Mouse (Mus musculus) thymus, postnatal 10 days (tissue): ENCODE measurements at regions not wholly inside any gene's neighbourhood (a gene's known extent, or its start where the extent isn't known, plus 50 kb on each side); places are given as distances from the start of the nearest gene placed in this dataset.

Experiments
- DNase-seq, 2 experiments: peaks; one replicate each; pipeline ENCODE4 v3.0.0; 2021; ENCODE audit warnings: low spot score in 2 of 2

DNA sequence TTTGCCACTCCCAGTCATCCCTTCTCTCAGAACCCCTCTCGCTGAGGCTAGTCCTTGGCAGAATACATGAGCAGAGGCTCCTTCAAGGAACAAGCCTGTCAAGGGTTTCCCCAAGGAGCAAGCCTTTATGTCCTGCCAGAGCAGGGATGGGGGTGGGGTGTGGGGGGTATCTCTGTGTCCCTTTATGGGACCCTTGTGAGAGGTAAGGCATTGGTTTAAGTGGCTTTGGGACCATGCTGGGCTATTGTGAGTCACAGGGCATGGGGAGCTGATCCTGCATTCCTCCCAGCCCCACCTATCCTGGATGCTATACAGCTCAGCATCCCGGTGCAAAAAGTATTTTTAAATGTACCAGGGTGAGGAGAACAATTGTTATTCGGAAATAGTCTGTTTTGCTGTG lies 641.1 kb upstream of the Fam19a5 start:
- DNase-seq = no peak

DNA sequence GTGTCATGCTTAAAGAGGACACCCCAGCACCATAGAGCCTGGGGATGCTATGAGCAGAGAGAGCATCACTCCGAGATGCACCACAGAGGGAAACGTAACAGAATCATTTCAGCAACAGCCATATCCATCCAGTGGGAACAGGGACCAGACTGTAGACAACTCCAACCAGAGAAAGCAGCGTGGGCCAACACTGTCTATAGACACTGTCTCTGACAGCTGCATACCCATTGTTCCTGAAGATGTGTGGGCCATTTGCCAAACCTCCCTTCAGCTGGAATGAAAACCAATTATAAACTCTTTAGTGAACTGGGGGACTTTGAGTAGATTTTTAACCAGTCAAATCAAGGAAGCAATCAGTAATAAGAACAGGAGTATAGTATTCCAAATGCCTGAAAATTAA lies 630.8 kb upstream of the Fam19a5 start:
- no peak for DNase-seq

DNA sequence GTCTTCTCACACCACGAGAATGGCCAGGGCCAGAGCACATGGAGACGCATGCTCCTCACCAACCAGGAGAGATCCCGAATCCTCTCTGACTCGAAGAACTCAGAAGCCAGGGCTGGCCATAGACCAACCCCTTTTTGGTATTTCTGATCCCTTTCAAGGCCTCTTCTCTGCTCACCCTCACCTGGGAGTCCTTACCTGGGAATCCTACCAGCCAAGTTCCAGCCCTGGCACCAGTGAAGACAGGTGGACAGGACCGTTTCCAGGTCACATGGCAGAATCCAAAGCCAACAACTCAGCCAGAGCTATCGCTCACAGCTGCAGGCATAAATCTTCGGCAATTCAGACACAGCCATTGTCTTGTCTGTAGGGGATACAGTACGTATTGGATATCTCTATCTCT lies 626.2 kb upstream of the Fam19a5 start:
- DNase-seq = no peak

DNA sequence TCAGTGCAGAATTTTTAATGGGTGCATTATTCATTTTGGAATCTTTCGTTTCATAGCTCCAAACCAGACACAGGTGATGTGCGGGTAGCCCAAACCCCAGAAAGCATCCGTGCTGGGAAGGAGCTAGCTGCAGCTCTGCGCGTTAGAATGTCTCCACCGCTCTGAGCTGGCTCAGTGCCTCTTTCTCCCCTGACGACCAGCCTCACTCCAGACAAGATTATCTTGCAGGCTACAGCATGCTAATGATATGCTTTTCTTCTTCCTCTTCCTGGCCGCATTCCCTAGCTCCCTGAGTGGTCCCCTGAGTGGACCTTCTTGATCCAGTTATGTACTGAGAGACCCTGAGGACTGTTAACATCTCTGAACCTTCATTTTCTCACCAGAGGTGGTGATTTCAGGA lies 624.4 kb upstream of the Fam19a5 start:
- DNase-seq = no peak

DNA sequence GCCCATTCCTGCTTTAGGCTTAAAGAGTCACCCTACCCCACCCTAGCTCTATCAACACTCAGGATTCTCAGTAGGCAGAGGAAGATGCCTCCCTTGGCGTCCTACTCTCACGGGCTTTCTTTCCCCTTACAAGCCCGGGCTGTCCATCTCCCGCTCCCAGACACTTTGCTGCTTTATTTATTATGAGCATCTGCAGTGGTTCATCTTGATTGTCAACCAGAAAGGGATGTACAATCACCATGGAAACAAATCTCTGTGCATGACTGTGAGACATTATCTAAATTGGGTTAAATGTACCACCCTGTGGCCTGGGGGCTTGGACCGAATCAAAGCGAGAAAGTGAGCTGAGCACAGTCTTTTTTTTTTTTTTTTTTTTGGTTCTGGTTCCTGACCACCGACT lies 623.9 kb upstream of the Fam19a5 start:
- DNase-seq = no peak

DNA sequence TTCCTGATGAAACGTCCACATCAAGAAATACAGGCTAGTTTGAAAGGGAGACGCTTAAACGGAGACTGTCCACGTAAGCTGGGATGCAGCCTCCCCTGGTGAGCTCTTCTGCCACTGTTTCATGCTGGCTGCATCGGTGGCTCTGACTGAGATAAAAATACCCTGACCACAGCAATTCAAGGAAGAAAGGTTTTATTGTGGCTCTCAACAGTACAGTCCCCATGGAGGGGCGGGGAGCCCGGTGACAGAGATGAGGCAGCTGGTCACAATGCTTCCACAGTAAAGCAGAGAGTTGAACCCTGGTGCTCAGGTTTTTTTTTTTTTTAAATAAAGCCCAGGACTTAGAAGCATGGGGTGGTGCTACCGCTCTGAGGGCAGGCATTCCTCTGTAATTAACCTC lies 622.7 kb upstream of the Fam19a5 start:
- DNase-seq = no peak

DNA sequence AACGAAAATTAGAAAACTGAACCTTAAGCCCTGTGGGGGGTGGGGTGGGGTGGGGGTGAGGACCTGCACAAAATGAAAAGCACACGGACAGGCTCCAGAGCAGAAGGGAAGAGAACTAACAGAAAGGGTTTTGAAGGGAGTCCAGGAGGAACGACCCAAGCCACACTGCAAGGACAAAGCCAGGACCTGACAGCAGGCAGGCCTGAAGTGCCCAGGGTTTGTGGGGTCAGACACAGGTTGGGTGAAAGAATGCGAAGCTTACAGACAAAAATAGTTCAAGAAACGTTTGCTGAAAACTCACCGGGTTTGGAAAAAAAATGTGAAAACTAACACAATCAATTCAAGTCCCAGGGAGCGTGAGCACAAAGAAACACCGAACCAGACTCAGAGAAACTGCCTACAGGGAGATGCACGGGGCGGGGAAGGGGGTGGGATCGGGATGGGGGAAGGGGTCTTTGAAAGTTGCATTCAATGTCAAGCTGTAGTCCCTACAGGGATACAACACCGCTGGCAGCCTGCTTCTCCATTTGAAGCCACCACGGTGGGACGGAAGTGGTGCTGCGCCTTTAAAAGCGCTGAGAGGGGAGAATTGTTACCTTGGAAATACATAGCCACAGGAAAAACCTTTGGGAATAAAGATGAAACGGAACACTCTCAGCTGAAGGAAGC lies 618.9 kb upstream of the Fam19a5 start:
- DNase-seq = no peak

DNA sequence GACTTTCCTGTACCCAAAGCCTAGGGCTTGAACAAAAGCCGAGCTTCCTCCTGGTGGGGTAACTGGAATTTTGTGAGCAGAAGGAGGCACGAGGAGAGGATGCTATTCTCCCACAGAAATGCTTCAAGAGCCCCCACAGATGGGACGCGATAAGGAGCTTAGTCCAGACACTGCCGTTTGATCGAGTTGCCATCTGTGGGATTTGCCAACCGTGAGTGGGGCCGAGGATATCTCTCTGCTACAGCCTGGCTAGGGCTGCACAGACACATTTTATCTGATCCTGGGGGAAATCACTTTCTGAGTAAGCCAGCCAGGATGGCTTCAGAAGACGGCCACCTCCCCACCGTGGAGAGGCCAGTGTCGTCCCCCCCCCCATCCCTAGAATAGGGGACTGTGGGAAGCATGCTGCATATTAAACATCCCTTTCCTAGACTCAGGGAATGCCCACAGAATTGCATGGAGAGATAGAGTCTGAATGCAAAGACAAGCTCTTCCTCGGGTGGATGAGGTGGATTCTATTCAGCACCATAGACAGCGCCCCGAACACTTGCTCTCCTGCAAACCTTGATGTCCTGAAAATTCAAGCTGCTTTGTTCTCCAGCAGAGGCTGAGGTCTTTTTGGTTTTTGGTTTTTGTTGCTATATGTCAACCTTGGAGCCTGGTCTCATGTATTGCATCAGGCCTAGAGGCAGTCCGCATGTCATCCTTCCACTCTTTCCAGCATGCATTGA lies 611.6 kb upstream of the Fam19a5 start:
- DNase-seq = no peak

DNA sequence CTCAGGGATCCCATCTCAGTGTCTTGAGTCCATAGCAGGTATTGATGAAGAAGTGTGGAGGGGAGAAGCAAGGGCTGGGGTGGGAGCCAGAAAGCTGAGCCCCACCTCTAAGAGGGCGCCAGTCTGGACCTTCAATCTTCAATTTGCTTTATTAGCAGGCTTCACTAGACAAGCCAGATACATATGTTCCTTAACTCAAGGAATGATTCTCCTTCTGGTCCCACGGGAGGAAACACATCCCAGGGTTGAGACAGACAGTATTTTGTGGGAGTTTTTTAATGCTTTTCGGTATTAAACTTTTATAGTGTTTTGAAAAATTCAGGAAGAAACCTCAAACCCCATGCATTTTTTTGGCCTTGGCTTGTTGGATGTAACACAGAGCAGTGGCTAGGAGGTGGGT lies 606.7 kb upstream of the Fam19a5 start:
- DNase-seq = no peak

DNA sequence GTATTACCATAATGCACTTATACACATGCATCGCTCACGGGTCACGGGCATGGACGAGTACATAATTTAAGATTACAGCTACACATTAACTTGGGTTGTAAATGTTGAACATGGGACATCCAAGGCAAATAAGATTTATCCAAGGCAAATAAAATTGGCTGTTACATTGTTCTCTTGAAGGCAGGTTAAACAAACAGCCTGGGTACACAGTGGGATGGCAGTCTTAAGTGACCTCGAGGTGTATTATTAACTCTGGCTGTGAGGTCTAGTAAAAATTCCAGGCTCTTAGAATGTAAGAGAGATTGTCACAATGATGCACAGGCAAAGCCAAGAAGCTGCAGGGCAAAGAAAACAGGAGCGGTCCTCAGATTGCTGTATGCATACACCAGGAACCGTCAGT lies 599.6 kb upstream of the Fam19a5 start:
- no peak for DNase-seq

DNA sequence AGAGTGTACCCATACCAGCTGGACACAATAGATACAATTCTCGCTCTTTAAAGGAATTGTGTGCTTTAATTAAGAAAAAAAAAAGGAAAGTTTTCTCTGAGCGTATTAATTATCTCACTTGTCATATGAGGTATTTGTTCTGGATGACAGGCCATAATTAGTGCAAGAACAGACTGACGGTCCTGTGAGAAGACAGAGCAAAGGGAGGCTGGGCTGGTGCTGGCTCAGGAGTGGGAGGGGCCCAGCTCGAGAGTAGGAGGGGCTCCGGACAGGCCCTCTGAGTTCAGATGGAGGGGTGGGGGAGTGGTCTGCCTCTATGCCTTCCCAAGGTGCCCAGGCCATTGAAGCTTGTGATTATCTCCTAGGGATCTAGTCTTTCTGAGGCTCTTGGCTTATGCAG lies 591.5 kb upstream of the Fam19a5 start:
- no peak for DNase-seq

DNA sequence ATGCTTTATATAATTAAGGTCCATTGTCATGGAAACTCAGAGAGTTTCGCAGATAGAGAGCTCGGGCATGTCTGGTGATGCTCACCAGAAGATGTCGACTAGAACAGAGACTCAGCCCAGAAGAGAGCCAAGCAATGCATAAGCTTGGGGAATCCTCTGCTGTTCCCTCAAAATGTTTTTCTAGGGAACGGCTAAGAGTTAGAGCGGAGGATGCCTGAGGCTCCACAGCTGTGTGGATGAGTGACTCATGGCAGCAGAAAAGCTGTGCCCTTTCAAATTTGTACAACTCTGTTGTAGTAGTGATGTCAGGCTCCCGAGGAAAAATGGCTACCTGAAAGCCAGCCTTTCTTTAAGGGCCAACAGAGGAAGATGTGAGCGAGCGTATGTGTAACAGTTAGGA lies 586.2 kb upstream of the Fam19a5 start:
- no peak for DNase-seq

DNA sequence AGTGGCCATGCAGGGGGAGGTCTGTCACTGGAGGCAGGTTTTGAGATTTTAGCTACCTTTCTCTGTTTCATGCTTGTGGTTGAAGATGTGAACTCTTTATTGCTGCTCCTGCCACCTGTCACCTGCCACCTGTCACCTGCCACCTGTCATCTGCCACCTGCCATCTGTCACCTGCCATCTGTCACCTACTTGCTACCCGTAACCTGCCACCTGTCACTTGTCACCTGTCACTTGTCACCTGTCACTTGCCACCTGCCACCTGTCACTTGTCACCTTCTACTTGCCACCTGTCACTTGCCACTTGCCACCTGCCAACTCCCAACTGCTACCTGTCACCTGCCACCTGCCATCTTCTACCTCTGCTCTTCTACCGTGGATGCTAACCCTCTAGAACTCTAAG lies 581.2 kb upstream of the Fam19a5 start:
- DNase-seq = no peak

DNA sequence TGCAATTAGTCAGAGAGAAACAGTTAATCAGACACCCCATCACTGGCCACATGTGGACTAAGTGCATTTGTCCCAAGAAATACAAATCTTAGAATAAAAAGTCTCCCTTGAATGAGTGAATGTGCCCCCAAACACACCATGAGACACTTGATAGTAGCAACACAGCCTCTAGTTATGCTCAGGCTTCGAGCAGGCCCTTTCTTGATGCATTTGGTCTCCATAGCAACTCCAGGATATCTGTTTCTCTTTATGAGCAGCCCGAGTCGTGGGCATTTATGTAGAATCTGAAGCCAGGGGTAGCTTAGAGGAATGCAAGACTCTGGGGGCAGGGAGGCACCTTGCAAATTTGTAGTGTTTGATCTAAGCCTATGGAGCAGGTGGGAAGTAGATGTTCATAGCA lies 580.6 kb upstream of the Fam19a5 start:
- no peak for DNase-seq

DNA sequence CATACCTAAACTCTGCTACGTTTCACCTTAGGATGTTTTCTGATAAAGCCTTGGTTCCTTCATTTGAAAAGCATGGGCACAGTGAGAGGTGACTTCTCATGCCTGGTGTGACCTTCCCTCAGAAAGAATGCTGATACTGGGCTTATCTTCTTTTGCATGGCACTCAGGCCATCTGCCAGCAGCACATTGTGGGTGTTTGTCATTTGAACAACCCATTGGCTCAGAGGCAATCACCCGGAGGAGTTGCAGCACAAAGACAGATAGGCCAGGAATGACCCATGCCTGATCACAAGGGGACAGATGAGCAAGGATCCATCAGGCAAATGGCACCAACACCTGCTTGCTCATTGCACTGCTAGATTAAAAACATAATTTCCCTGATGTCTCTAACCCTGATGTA lies 572.7 kb upstream of the Fam19a5 start:
- no peak for DNase-seq

DNA sequence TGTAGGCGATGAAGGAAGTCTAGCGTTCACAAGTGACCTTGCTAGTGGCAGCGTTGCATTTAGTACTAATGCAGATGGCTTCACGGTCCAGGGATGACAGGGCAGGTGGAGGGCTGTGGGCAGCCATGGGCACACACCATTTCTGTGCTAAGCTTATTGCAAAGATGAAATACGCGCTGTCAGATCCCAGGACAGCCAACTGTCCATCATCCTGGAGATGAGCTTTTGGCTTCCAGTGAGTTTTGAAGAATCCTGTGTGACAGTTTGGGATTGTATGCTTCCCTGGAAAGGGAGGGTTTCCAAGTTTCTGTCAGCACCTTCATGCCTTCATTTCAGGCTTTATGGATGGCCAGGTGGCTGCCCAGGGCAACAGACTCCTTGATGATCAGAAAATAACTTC lies 547.9 kb upstream of the Fam19a5 start:
- DNase-seq = no peak

DNA sequence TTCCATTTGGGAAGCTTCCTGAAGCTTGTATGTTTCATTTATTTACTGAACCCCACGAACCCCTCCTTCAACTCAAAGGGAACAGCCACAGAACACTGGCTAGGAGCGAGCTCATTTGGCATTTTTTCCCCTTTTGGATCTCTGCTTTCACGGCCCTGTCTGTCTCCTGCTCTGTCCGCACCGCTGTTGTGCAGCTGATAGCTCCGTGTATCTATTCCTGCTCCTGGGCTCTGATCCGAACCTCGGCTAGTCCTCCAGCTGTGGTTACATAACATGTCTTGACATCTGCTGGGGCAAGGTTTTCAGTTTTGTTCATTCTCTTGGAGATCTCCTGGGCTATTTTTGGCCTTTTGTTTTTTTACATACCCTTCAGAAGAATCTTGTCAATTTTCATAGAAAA lies 525.1 kb upstream of the Fam19a5 start:
- no peak for DNase-seq

DNA sequence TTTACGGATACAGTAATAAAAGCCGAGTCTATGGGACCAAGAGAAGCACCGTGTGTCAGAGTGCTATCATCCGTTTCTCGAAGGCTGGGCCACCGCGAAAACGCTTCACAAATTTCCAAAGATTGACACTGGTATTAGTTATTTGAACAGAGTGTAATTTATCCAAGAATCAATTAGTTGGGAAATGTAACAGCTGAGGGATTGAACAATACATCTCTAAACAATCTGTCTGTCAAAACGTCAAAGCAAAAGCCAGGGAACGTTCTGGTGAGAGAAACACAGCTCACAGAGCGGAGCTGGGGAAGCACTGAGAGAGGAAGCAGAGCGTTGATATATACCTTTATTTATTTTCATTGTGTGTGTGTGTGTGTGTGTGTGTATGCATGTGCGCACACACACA lies 498.1 kb upstream of the Fam19a5 start:
- no peak for DNase-seq

DNA sequence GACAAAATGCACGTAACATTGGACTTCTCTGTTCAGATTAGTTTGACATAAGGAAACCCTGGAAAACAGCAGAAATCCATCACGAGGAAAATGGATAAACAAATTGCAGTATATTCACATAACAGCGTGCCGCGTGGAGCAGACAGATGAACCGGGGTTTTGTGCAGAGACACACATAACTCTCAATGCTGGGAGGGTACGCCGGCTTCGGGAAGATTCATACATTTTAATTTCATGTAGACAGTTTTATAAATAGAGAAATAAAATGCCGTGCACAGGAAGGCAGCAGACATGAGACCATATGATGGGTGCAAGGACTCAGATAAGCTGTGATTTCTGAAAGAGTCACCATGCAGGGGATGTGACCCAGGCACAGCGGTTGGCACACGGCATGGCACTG lies 489.9 kb upstream of the Fam19a5 start:
- no peak for DNase-seq

DNA sequence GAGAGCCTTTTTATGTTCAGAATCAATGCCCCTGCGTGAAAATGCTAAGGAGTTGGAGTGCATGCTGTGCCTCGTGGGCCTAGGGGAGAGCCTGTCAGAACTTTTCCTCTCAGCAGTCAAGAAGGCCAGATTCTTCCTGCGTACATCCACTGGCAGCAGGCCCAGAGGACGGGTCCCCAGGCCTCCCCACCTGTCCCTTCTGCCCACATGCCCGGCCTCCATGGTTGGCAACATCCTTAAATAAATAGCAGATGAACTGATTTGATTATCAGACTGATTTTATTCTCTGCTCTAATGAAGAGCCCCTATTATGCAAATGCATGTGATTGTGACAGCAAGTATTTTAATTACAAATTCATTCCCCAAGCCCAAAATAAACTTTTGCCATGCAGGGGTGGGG lies 479.2 kb upstream of the Fam19a5 start:
- no peak for DNase-seq

DNA sequence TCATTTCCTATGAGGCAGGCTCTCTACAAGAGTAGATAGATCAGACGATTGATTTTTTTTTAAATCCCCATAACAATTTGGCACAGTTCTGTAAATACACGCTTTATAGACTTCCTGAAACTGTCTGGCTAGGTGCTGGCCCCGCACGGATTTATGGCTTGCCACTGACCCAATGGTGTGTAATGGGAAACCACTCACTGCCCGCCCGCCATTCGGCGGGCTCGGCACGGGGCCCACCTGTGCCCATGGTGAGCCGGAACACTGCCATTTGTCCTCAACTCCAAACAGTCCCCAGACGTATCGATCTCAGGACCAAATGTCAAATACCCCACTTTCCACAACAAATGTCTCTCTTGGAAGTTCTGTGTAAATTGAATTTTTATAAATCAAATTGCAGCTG lies 475.8 kb upstream of the Fam19a5 start:
- no peak for DNase-seq

DNA sequence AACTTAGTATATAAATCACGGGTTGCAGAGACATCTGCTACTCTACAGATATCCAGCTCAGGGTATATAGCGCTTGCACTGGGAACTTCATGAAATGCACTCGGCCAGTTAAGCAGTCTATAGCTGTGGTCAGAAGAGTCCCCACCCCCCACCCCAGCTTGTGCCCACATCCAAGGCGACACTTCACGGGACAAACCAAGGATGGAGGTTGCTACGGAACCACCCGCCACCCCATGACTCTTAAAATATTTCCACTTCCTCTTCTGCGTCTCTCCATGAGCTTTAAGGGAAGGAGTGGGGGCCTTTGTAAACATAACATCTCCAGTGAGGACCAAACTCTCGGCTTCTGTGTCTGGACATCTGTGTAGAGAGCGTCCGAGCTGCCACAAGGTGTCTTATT lies 469.5 kb upstream of the Fam19a5 start:
- DNase-seq = no peak

DNA sequence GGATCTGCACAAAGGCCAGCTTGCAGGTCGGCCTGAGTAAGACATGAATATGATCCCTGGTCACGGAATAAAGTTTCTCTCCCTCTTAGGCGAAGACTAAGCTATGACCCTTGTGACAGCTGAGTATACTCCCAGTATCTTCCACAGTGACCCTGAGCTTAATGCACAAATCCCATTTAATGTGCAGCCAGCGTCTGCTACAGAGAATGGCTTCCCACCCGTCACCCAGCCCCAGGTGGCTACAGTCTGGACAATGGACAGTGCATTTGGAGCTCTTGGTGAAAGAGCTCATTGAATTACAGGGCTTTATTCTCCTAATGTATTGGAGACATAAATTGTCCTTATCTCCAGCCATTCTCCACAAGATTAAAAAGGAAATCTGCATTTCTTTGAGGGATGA lies 454.3 kb upstream of the Fam19a5 start:
- DNase-seq = no peak
